Mouse (Mus musculus): ENCODE data around the gene Pip5k1c.

- TF ChIP-seq CTCF (IDR thresholded peaks at IDR 0.05; ENCODE audit: insufficient read depth, low read depth, low read length) (no peak), POLR2A (IDR thresholded peaks at IDR 0.05; ENCODE audit: insufficient read depth, low read depth, low read length) (no peak)
Observed at GRCm38 (mm10) chr10:81325781-81326180, 33.0 kb downstream of the Pip5k1c start.

Measured in olfactory bulb, adult 2 months (tissue).